Mouse (Mus musculus) neural tube, embryonic 14.5 days (tissue): ENCODE data around the gene Wbp1l. TPM values are rescaled to one million over a fixed set of nuclear protein-coding genes. Genes with fewer than 3 reads are reported as not detected.

Experiments used
- ATAC-seq: fragments of 200-750 bp; cut with Nextera tagmentation; 2 replicates; pipeline ENCODE4 v1.8.0; 2017; ENCODE audit warnings: low read depth, mild to moderate bottlenecking, moderate TSS enrichment, moderate library complexity
- H3K27ac ChIP-seq: fragments of 300-500 bp; sonication (generic); 2 replicates; pipeline ENCODE4 v1.5.1; 2014; ENCODE audit warnings: low read depth, mild to moderate bottlenecking, control low read depth, low read length, moderate library complexity, mixed read lengths
- H3K27me3 ChIP-seq: fragments of 300-500 bp; sonication (generic); 2 replicates; pipeline ENCODE4 v1.6.1; 2014; ENCODE audit warnings: low read length; ENCODE audit not compliant: control insufficient read depth, insufficient read depth
- H3K36me3 ChIP-seq: fragments of 300-500 bp; sonication (generic); 2 replicates; pipeline ENCODE4 v1.6.1; 2014; ENCODE audit warnings: low read length, mixed read lengths; ENCODE audit not compliant: control insufficient read depth, insufficient read depth
- H3K4me1 ChIP-seq: fragments of 300-500 bp; sonication (generic); 2 replicates; pipeline ENCODE4 v1.6.1; 2014; ENCODE audit warnings: low read length; ENCODE audit not compliant: control insufficient read depth, insufficient read depth
- H3K4me2 ChIP-seq: fragments of 300-500 bp; sonication (generic); 2 replicates; pipeline ENCODE4 v1.6.1; 2014; ENCODE audit warnings: mild to moderate bottlenecking, low read depth, low read length, control low read depth
- H3K4me3 ChIP-seq: fragments of 300-500 bp; sonication (generic); 2 replicates; pipeline ENCODE4 v1.5.1; 2014; ENCODE audit warnings: low read depth, low read length, control low read depth, mixed read lengths
- H3K9ac ChIP-seq: fragments of 300-500 bp; sonication (generic); replicated peaks from 2 replicates; pipeline ENCODE4 v1.6.1; 2014; ENCODE audit warnings: low read depth, mild to moderate bottlenecking, control low read depth, low read length, mixed read lengths
- H3K9me3 ChIP-seq: fragments of 300-500 bp; sonication (generic); 2 replicates; pipeline ENCODE4 v1.6.1; 2016; ENCODE audit warnings: low read length; ENCODE audit not compliant: control insufficient read depth
- WGBS: fragments of 180-500 bp; shearing (Covaris S2); extraction: QIAGEN DNeasy Blood & Tissue Kit; methylation state at CpG from one replicate; pipeline ENCODE4 v1.1.7; 2014; 5-methylcytosine and 5-hydroxymethylcytosine counted together
- polyA plus RNA-seq: library from polyadenylated mRNA; unstranded; fragments of >200 nt; fragmentation: Nextera tagmentation; extraction: Ambion mirVana; gene quantifications from 2 replicates; pipeline ENCODE4 v1.2.1, GENCODE M21; 2014

Wbp1l gene
- polyA plus RNA-seq, 1 experiment from 2014 or later: 28.2 TPM

DNA sequence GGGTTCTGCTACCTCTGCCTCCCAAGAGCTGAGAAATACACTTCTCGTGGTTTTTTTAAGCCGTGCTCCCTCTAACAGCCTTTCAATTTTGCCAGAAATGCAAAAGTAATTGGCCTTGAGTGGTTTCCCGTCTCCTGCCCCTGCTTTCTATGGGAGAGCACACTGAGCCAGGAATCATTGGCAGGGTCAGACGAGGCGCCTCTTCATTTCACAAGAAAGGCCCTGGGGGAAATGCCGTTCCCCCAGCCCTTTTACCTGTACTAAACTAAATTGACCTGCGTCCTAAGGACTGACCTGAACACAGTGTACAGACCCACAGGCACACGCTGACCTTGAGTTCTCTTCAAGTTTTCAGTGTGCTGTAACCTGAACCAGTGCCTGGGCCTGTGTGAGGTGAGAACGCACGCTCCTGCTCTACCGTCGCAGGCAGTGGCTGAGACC lies 47.2 kb downstream of the Wbp1l start:
- Histone ChIP-seq H3K9ac (no peak overlapping the region), H3K27ac (no peak overlapping the region; the same call in 1 of the 2 replicates), H3K27me3 (no peaks in the 10 kb centered on the region), H3K36me3 (no peaks in the 10 kb centered on the region), H3K4me1 (peaks cover 29% of the 10 kb centered on the region), H3K9me3 (no peaks in the 10 kb centered on the region), H3K4me2 (no peak overlapping the region), H3K4me3 (no peak overlapping the region)
- WGBS: 79% methylated on average over 12 of the region's 12 CpGs
- ATAC-seq: no peak

GRCm38 (mm10) chr19:46647254-46647653 lies 48.4 kb downstream of the Wbp1l start:
- Histone ChIP-seq H3K9ac (no peak overlapping the region), H3K27ac (no peak overlapping the region), H3K9me3 (no peaks in the 10 kb centered on the region), H3K36me3 (0 out of 2 replicates have a peak, but pooled peaks cover under 1% of the 10 kb centered on the region), H3K4me3 (no peak overlapping the region), H3K4me1 (peaks cover 18% of the 10 kb centered on the region), H3K4me2 (no peak overlapping the region), H3K27me3 (no peaks in the 10 kb centered on the region)
- ATAC-seq: no peak
- WGBS: 79% methylated on average over 3 of the region's 3 CpGs

DNA sequence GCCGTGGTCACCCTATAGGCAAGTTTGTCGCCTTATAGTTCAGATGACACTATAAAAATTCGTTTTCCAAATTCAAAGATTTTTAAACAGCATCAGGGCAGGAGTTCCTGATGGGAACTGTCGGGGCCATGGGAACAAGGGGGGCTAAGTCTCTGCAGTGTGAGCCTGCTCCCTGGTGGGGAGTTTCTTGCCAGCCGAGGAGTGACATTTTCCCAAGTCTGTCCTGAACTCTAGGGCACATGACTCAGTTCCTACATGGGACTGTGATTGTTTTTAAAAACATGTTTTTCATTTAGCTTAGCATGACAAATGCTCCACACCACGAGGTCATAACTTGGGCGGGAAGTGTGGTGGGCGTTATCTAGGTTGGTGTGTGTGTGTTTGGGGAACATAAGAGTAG lies 49.0 kb downstream of the Wbp1l start:
- Histone ChIP-seq H3K4me3 (no peak overlapping the region), H3K9ac (no peak overlapping the region), H3K36me3 (peaks cover 3% of the 10 kb centered on the region; the same call in 1 of the 2 replicates), H3K27me3 (no peaks in the 10 kb centered on the region), H3K4me2 (no peak overlapping the region), H3K9me3 (no peaks in the 10 kb centered on the region), H3K27ac (no peak overlapping the region), H3K4me1 (peaks cover 13% of the 10 kb centered on the region)
- ATAC-seq: no peak
- WGBS: 86% methylated on average over 8 of the region's 8 CpGs

DNA sequence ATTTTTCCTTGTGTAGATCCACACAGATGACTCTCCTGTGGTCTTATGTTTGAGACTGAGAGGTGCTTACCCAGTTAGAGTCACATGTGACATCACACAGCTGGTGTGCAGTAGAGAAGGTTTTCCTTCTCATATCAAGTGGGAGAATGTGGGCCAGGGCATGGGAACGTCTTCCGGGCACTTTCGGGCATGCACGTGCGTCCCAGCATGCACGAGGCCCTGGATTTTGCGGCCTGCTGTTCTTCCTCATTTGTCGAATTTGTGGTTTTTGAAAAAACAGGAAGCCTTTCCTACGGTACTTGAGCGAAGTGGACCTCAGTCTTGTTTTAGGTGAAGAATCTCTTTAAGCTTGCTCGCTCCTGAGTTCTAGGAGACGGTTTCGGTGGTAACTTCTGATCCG lies 49.7 kb downstream of the Wbp1l start:
- ATAC-seq: no peak
- Histone ChIP-seq H3K36me3 (peaks cover 10% of the 10 kb centered on the region), H3K4me2 (no peak overlapping the region), H3K27ac (no peak overlapping the region), H3K27me3 (no peaks in the 10 kb centered on the region), H3K9me3 (no peaks in the 10 kb centered on the region), H3K9ac (no peak overlapping the region), H3K4me3 (no peak overlapping the region), H3K4me1 (peaks cover 11% of the 10 kb centered on the region)
- WGBS: 96% methylated on average over 14 of the region's 14 CpGs

DNA sequence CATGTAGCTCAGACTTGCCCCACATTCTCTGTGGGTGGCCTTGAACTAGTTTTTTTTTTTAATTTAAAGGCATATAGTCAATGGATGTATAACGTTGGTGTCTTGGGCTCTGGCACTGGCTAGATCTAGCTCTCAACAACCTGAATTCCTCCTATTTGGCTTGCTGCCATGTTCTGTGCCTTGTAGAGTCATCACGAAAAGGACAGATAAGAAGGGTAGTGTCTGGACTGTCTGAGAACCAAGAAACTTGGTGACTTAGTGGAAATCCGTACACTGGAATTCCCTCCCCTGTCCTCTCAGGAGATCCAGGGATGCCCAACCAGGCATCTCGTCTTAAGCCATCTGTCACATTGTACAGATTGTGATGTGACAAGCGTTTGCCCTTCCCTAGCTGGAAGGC lies 54.3 kb downstream of the Wbp1l start:
- whole genome bisulfite sequencing: 83% methylated on average over 5 of the region's 5 CpGs

DNA sequence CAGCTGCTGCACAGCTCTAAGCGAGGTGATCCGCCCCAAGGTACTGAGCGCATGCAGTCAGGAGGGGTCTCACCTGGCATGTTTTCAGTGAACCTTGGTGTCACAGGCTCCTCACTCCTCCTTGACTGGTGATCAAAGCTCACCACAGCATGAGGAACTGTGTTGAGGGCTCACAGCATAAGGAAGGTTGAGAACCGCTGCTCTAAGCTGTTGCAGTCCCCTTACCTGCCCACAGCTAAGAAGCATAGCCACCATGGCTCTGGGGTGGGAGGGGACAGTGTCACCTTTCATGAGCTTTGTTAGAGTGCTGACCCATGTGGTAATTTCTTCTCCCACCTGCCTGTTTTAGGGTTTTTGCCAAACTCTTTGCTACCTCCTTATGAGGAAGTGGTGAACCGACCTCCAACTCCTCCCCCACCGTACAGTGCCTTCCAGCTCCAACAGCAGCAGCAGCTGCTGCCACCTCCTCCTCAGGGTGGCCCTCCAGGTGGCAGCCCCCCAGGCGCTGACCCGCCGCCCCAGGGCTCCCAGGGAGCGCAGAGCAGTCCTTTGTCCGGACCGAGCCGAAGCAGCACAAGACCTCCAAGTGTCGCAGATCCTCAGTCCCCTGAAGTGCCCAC lies 54.8 kb downstream of the Wbp1l start:
- Histone ChIP-seq H3K4me1 (no peaks in the 10 kb centered on the region), H3K4me3 (no peak overlapping the region), H3K27ac (no peak overlapping the region), H3K27me3 (no peaks in the 10 kb centered on the region), H3K4me2 (no peak overlapping the region), H3K9me3 (no peaks in the 10 kb centered on the region), H3K36me3 (peaks cover 29% of the 10 kb centered on the region), H3K9ac (no peak overlapping the region)
- ATAC-seq: no peak
- WGBS: 92% methylated on average over 14 of the region's 14 CpGs

More for the DNA sequence above, 54.3 kb downstream of the Wbp1l start:
- peaks cover 29% of the 10 kb centered on the region for H3K36me3 ChIP-seq
- H3K9me3 ChIP-seq: no peaks in the 10 kb centered on the region
- H3K4me1 ChIP-seq: no peaks in the 10 kb centered on the region
- H3K27ac ChIP-seq: no peak overlapping the region
- ATAC-seq: no peak
- no peak overlapping the region for H3K4me2 ChIP-seq
- no peak overlapping the region for H3K9ac ChIP-seq
- H3K4me3 ChIP-seq: no peak overlapping the region
- H3K27me3 ChIP-seq: no peaks in the 10 kb centered on the region

DNA sequence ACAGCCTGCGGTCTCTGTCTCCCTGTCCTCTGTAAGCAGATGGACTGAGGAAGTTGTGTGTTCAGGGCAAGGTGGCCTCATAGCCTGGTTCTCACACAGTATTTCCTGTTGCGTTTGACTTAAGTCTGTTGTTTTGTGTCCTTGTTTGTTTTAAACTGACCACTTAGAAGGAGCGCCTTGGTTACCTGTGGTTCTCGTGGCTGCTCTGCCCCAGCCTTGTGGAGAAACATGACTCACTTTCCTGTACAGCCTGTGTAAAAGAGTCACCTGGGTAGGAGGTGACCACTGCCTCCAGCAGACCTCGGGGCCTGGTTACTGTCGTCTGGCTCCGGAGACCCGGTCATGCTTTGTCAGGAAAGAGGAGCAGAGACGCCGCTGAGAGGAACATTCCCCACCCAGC lies 56.7 kb downstream of the Wbp1l start:
- H3K27me3 ChIP-seq: no peaks in the 10 kb centered on the region
- H3K4me3 ChIP-seq: no peak overlapping the region
- no peak overlapping the region for H3K9ac ChIP-seq
- peaks cover 29% of the 10 kb centered on the region for H3K36me3 ChIP-seq
- no peaks in the 10 kb centered on the region for H3K4me1 ChIP-seq
- no peaks in the 10 kb centered on the region for H3K9me3 ChIP-seq
- no peak overlapping the region for H3K4me2 ChIP-seq
- H3K27ac ChIP-seq: no peak overlapping the region
- ATAC-seq: no peak
- WGBS: 93% methylated on average over 10 of the region's 10 CpGs

DNA sequence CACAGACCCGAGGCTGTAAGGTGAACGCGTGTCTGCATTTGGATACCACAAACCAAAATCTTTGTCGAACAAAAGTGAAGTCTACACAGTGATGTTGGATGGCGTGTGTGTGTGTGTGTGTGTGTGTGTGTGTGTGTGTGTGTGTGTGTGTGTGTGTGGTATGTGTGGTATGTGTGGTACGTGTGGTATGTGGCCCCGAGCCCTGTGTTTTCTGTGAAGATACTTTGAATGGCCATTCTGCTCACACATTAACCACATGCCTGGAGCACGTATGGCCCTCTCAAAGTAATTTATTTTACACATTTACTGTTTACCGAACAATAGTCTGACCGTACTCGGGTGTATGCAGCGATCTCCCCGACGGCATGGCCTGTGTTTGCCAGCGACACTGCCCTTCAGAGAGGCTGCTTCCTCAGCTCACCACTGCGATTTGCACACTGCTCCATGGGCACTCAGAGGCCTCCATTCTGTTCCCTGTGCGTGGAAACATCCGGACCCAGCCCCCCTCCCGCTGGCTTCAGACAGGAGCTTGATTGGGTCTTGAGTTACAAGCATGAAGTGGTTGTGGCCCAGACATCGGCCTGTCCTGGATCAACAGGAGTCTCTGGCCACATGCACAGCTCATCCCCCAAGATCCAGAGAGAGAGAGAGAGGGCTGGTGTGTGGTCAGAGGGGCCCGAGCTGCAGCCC lies 57.4 kb downstream of the Wbp1l start:
- no peak overlapping the region for H3K4me3 ChIP-seq
- no peak overlapping the region for H3K4me2 ChIP-seq
- WGBS: 94% methylated on average over 21 of the region's 21 CpGs
- H3K27ac ChIP-seq: no peak overlapping the region
- no peaks in the 10 kb centered on the region for H3K9me3 ChIP-seq
- ATAC-seq: no peak
- H3K4me1 ChIP-seq: no peaks in the 10 kb centered on the region
- H3K36me3 ChIP-seq: peaks cover 29% of the 10 kb centered on the region
- H3K9ac ChIP-seq: no peak overlapping the region
- H3K27me3 ChIP-seq: no peaks in the 10 kb centered on the region

DNA sequence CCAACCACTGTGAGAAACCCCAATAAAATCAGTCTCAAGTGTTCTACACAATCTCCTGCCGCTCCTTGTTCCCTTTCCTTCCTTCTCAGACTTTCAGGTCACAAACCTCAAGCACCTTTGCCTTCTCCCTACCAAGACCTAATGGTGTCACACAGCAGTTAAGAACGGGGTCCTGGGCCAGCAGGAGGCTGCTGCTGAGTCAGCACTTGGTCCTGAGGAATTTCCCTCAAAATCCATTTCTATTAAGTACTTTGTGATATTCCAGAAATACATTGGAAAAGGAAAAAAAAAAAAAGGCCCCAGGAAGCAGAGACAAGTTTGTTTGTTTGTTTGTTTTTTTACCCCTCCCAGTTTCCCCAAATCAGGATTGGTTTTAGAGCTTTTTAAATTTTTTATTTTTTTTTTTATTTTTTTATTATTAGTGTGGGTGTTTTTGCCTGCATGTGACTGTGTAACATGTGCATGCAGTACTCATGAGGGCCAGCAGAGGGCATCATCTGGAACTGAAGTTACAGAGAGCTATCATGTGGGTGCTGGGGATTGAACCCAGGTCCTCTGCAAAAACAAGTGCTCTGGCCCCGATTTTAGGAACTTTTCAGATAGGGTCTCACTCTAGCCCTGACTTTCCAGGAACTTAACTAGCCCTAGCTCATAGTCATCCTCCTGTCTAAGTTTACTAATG lies 58.6 kb downstream of the Wbp1l start:
- H3K27ac ChIP-seq: no peak overlapping the region
- peaks cover 26% of the 10 kb centered on the region for H3K36me3 ChIP-seq
- ATAC-seq: no peak
- no peaks in the 10 kb centered on the region for H3K9me3 ChIP-seq
- WGBS: 91% methylated on average over 3 of the region's 3 CpGs
- no peaks in the 10 kb centered on the region for H3K27me3 ChIP-seq
- H3K9ac ChIP-seq: no peak overlapping the region
- no peak overlapping the region for H3K4me2 ChIP-seq
- no peak overlapping the region for H3K4me3 ChIP-seq
- H3K4me1 ChIP-seq: no peaks in the 10 kb centered on the region
